Mouse (Mus musculus) embryonic facial prominence, embryonic 15.5 days (tissue): ENCODE data around the gene Teddm1a. TPM values are rescaled to one million over a fixed set of nuclear protein-coding genes. Genes with fewer than 3 reads are reported as not detected.
"Not testable (repeated sequence)": the region's sequence is repeated elsewhere in the genome, so short reads cannot be mapped to it uniquely, and the experiment has no call there.

Source experiments
- ATAC-seq: fragments of 200-750 bp; cut with Nextera tagmentation; 2 replicates; pipeline ENCODE4 v1.8.0; 2017; ENCODE audit warnings: low read depth, moderate TSS enrichment; ENCODE audit not compliant: insufficient number of reproducible peaks, low FRiP score, low TSS enrichment
- H3K27ac ChIP-seq: fragments of 300-500 bp; sonication (generic); replicated peaks from 2 replicates; pipeline ENCODE4 v1.5.1; 2015; ENCODE audit warnings: mild to moderate bottlenecking, inconsistent platforms
- H3K27me3 ChIP-seq: fragments of 300-500 bp; sonication (generic); 2 replicates; pipeline ENCODE4 v1.6.1; 2015; ENCODE audit warnings: inconsistent platforms
- H3K36me3 ChIP-seq: fragments of 300-500 bp; sonication (generic); 2 replicates; pipeline ENCODE4 v1.6.1; 2015; ENCODE audit warnings: mild to moderate bottlenecking, inconsistent platforms
- H3K4me1 ChIP-seq: fragments of 300-500 bp; sonication (generic); 2 replicates; pipeline ENCODE4 v1.6.1; 2015; ENCODE audit warnings: inconsistent platforms
- H3K4me2 ChIP-seq: fragments of 300-500 bp; sonication (generic); replicated peaks from 2 replicates; pipeline ENCODE4 v1.6.1; 2015; ENCODE audit warnings: mild to moderate bottlenecking, inconsistent platforms
- H3K4me3 ChIP-seq: fragments of 300-500 bp; sonication (generic); replicated peaks from 2 replicates; pipeline ENCODE4 v1.5.1; 2015; ENCODE audit warnings: mild to moderate bottlenecking, inconsistent platforms
- H3K9ac ChIP-seq: fragments of 300-500 bp; sonication (generic); 2 replicates; pipeline ENCODE4 v1.6.1; 2015; ENCODE audit warnings: inconsistent platforms
- H3K9me3 ChIP-seq: fragments of 300-500 bp; sonication (generic); replicated peaks from 2 replicates; pipeline ENCODE4 v1.6.1; 2016; ENCODE audit warnings: inconsistent platforms
- WGBS: fragments of 180-500 bp; shearing (Covaris S2); methylation state at CpG from one replicate; pipeline ENCODE4 v1.1.7; 2015; 5-methylcytosine and 5-hydroxymethylcytosine counted together
- polyA plus RNA-seq: library from polyadenylated mRNA; unstranded; fragments of >200 nt; fragmentation: Nextera tagmentation; extraction: Ambion mirVana; gene quantifications from 2 replicates; pipeline ENCODE4 v1.2.1, GENCODE M21; 2015

The Teddm1a gene
- not detected in 2 replicates for polyA plus RNA-seq

DNA sequence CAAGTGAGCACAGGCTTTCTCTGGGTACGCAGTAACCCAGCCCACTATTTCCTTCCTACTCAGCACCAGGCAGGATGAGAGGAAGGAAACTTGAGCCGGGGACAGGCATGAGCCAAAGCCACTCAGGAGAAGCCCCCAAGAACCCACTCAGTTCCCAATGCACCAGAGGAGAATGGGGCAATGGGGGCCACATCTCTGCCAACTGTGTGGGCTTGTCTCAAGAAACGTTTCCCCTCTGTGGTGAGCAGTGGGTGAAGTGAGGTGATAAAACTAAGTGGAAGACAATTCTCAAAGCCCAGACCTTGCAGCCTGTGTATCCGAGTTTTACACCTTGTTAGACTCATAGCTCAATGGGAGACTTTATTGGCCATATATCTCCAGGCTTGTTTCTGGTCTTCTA, at the start of gene Teddm1a:
Teddm1a (plus strand) TSS at position 301 of the 400 bp plus-strand sequence.
- no peak for ATAC-seq
- Histone ChIP-seq H3K27me3 (0 out of 2 replicates have a peak, but pooled peaks cover 3% of the 10 kb centered on the region), H3K9me3 (no peaks in the 10 kb centered on the region), H3K4me2 (no peak within 1 kb of the TSS), H3K36me3 (no peaks in the 10 kb centered on the region), H3K4me3 (no peak within 1 kb of the TSS), H3K9ac (no peak within 1 kb of the TSS), H3K27ac (no peak within 1 kb of the TSS), H3K4me1 (peaks cover 5% of the 10 kb centered on the region)
- WGBS: 51% methylated on average over 4 of the region's 4 CpGs

DNA sequence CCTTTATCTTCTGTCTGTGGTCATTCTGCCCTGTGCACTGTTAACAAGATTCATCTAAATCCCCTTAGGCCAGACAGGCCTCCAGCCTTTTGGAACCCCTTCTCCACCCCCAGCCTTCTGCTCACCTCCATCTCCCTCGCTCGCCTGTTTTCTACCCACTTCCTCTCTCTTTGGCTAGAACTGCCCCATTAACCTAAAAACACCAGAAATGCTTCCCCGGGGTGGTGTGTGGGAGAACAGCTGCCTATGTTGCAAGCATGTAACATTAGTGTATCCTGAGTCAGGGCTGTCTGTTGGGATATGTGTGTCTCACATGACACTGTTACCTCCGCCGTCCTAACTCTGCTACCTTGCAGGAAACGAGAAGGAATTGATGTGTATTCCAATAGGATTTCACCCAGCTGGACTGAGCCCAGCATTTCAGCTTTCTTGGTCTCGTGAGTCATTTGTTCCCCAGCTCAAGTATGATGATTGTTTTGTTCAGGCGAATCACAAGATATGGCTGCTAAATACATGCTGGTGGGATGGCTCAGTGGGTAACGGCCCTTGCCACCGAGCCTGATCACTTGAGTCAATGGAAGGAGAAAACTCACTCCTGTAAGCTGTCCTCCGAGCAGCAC, 49.3 kb upstream of the Teddm1a start:
- Histone ChIP-seq H3K4me2 (no peak overlapping the region), H3K27ac (no peak overlapping the region), H3K9me3 (no peaks in the 10 kb centered on the region), H3K4me1 (no peaks in the 10 kb centered on the region), H3K27me3 (no peaks in the 10 kb centered on the region), H3K9ac (no peak overlapping the region), H3K4me3 (no peak overlapping the region), H3K36me3 (no peaks in the 10 kb centered on the region)
- no peak for ATAC-seq
- 77% methylated on average over 11 of the region's 11 CpGs for WGBS

DNA sequence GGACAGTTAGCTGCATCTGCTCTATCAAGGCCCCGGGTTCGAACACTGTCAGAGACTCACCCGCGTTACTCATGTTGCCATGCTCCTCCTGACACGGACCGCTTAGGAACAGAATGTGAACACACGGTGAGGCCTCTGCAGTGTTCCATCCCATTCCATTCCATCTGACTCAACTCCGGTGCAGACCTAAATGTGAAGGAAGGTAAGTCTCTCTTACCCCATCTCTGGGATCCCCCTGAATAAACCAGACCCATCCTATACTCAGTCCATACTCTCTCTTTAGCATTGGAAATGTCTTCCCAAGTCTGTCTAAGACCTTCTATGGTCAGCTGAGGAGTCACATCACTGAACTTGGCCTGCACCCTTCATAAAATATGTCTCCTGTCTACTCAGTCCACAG, 47.5 kb upstream of the Teddm1a start, which contains the start of gene Rgsl1:
Rgsl1 (minus strand) TSS at position 101 of the 400 bp plus-strand sequence.
- H3K27ac ChIP-seq: no peak within 1 kb of the TSS
- no peaks in the 10 kb centered on the region for H3K27me3 ChIP-seq
- H3K4me2 ChIP-seq: no peak within 1 kb of the TSS
- H3K9ac ChIP-seq: no peak within 1 kb of the TSS
- H3K36me3 ChIP-seq: no peaks in the 10 kb centered on the region
- no peak for ATAC-seq
- no peak within 1 kb of the TSS for H3K4me3 ChIP-seq
- no peaks in the 10 kb centered on the region for H3K4me1 ChIP-seq
- H3K9me3 ChIP-seq: no peaks in the 10 kb centered on the region
- 95% methylated on average over 8 of the region's 8 CpGs for WGBS

DNA sequence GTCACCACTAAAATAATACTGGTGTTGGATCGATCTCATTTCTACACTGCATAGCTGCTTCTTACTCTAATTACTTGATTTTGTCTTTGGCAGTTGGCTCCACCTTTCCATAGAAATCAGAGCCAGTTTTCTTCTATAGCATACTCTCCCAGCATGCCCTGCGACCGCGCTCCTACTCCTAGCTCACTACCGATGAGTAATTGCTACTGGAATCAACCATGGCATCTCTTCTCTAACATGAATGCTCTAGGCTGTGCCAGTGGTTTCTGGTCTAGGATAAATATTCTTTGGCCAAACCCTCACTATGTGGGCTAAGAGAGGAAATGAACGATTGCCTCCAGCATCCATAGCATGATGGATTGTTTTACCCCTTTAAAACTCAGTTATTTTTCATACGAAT, 45.1 kb upstream of the Teddm1a start:
- 81% methylated on average over 7 of the region's 7 CpGs for WGBS
- no peaks in the 10 kb centered on the region for H3K36me3 ChIP-seq
- H3K9me3 ChIP-seq: no peaks in the 10 kb centered on the region
- no peak overlapping the region for H3K4me2 ChIP-seq
- no peak overlapping the region for H3K9ac ChIP-seq
- no peak for ATAC-seq
- no peaks in the 10 kb centered on the region for H3K27me3 ChIP-seq
- no peak overlapping the region for H3K27ac ChIP-seq
- H3K4me3 ChIP-seq: no peak overlapping the region
- H3K4me1 ChIP-seq: no peaks in the 10 kb centered on the region

DNA sequence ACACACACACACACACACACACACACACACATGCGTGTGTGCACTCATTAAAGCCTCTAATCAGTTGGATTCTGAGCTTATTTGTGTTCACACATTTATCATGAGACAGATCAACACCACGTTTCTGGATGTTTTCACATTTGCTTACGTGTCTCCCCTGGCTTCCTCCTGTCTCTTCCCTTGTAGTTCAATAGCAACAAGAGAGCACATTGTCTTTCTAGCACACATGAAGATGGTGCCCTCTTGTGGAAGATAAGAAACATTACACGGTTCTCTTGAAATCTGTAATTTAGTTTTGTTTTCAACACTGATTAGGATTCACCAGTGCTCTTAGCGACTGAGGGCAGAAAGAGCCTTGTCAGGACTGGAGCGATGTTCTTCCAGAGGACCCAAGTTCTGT, 44.7 kb upstream of the Teddm1a start:
- Histone ChIP-seq H3K36me3 (no peaks in the 10 kb centered on the region), H3K4me3 (no peak overlapping the region), H3K27me3 (no peaks in the 10 kb centered on the region), H3K9me3 (no peaks in the 10 kb centered on the region), H3K4me1 (no peaks in the 10 kb centered on the region), H3K9ac (no peak overlapping the region), H3K27ac (no peak overlapping the region), H3K4me2 (no peak overlapping the region)
- 26% methylated on average over 6 of the region's 6 CpGs for WGBS
- ATAC-seq: no peak; the same call in 1 of the 2 replicates

DNA sequence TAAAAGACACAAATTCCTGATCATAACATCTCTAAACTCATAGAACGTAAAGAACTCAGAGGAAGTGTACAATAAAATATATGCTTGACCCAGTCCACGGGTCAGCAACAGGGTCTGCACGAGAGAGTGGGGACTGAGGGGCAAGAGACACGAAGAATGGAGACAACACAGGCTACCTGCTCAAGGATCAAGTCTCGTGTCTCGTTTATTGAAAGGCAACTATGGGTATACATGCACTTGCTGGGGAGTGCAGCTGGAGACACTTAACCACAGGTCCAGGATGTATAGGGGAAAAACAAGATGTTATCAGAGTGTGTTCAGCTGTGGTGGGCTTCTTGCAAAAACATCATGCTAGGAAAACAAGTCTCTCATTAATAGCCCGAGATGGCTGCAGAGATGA, 38.8 kb upstream of the Teddm1a start:
- WGBS: 73% methylated on average over 7 of the region's 7 CpGs
- ATAC-seq: not testable (repeated sequence)

DNA sequence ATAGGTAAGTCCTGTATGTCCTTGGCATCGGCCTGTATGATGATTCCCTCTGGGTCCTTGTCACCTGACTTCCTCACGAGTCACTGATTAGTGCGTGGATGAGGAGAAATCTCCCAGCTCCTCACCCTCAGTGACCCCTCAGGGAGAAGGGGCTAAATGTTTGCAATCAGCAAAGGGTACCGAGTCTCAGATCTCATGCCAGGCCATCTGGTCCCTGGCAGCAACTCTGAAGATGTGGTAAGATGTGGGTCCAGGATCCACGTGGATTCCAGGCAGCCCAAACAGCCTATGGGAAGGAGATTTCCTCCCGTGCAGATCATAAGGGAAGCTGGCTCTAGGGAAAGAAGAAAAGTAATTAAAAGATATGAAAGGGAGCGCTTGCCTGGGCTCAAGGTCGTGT, 35.6 kb upstream of the Teddm1a start:
- no peak for ATAC-seq
- Histone ChIP-seq H3K9ac (no peak overlapping the region), H3K36me3 (no peaks in the 10 kb centered on the region), H3K4me1 (no peaks in the 10 kb centered on the region), H3K27me3 (no peaks in the 10 kb centered on the region), H3K27ac (no peak overlapping the region), H3K9me3 (no peaks in the 10 kb centered on the region), H3K4me3 (no peak overlapping the region), H3K4me2 (no peak overlapping the region)
- 58% methylated on average over 8 of the region's 8 CpGs for WGBS

More for the DNA sequence above, 38.8 kb upstream of the Teddm1a start:
- not testable (repeated sequence) for H3K27me3 ChIP-seq, H3K9me3 ChIP-seq, H3K9ac ChIP-seq, H3K4me2 ChIP-seq, H3K4me1 ChIP-seq, H3K27ac ChIP-seq, H3K36me3 ChIP-seq, H3K4me3 ChIP-seq

DNA sequence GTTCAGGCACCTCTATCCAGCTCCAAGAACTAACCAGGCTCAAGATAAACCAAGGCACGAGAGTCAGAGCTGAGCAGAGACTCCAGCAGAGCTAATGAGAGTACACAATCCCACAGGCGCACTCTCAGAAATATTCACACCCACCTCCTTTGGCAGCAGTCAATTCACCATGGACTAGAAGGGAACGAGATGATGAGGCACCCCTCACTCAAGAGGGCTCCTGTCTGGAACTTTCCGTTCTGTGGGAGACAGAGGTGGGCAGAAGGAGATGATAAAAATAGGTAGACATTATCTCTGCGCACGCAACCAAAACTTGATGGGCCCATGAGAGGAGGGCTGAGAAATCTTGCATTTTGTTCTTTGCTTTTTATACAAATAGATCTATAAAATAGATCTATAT, 17.5 kb upstream of the Teddm1a start, which contains the start of gene Teddm1b:
Teddm1b (plus strand) TSS at position 301 of the 400 bp plus-strand sequence.
- H3K4me3 ChIP-seq: no peak within 1 kb of the TSS
- H3K27me3 ChIP-seq: no peaks in the 10 kb centered on the region
- H3K27ac ChIP-seq: no peak within 1 kb of the TSS
- no peaks in the 10 kb centered on the region for H3K4me1 ChIP-seq
- no peak within 1 kb of the TSS for H3K4me2 ChIP-seq
- no peak within 1 kb of the TSS for H3K9ac ChIP-seq
- ATAC-seq: no peak
- H3K9me3 ChIP-seq: no peaks in the 10 kb centered on the region
- WGBS: 85% methylated on average over 6 of the region's 6 CpGs
- H3K36me3 ChIP-seq: no peaks in the 10 kb centered on the region

DNA sequence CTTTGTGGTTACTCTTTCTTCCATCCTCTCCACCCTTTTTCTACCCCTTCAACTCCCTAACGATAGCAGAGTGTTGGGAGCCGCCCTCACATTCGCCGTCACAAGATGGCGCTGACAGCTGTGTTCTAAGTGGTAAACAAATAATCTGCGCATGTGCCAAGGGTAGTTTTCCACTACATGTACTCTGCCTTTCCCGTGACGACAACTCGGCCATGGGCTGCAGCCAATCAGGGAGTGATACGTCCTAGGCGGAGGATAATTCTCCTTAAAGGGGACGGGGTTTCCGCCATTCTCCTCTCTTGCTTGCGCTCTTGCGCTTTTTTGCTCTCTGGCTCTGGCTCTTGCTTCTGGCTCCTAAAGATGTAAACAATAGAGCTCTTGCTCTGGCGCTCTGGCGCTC, 11.2 kb upstream of the Teddm1a start:
- not testable (repeated sequence) for H3K4me1 ChIP-seq
- WGBS: 93% methylated on average over 17 of the region's 17 CpGs

DNA sequence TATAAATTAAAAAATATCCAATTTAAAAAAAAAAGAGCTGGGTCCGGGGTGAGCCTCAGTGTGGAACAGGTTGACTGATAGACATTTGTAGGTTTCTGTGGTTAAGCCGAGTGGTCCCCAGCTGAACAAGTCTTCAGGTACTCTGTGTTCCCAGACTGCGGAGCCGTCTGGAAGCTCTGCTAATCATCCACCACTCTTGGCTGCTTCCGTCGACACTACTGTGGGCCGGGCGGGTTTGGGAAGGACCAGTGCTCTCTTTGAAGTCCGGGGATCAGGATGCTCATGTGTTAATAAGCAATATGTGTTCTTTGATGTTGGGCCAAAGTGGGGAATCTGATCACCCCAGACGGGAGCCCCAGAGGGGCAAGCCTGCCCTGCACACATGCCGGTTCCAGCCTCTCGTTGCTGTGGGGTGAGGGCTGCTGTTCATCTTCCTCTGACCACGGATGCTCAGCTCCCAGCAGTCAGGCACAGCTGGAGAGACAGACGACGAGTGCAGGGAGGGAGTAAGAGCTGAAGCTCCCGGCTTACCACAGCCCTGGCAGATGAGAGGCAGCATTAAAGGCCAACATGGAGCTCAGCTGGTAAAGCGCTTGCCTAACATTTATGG, 5.4 kb upstream of the Teddm1a start:
- H3K4me1 ChIP-seq: peaks cover 7% of the 10 kb centered on the region
- H3K9me3 ChIP-seq: no peaks in the 10 kb centered on the region
- WGBS: 21% methylated on average over 17 of the region's 17 CpGs
- no peak overlapping the region for H3K4me3 ChIP-seq
- H3K27me3 ChIP-seq: 0 out of 2 replicates have a peak, but pooled peaks cover 1% of the 10 kb centered on the region
- ATAC-seq: no peak
- H3K36me3 ChIP-seq: no peaks in the 10 kb centered on the region
- no peak overlapping the region for H3K4me2 ChIP-seq
- no peak overlapping the region for H3K27ac ChIP-seq
- H3K9ac ChIP-seq: no peak overlapping the region

More for the DNA sequence above, 11.2 kb upstream of the Teddm1a start:
- H3K9me3 ChIP-seq, H3K4me3 ChIP-seq, H3K4me2 ChIP-seq, H3K27ac ChIP-seq, H3K9ac ChIP-seq, ATAC-seq, H3K27me3 ChIP-seq, H3K36me3 ChIP-seq: not testable (repeated sequence)

DNA sequence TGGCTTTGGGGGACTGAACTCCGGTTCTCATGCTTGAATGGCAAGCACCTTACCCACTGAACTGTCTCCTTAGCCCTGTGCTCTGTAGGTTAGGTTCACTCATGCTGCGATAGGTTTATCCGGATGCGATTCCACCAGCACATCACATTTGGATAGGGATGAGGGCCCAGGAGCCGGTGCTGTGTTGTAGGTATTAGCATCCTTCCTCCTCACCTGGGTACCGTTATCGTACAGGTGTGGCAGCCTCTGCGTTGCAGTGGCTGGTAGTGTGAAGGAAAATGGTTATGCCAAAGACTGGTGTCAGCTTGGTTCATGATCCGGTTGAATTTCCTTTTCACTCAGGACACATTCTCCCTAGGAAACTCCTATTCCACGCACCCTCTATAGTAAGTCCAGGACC, 1.4 kb upstream of the Teddm1a start:
- Histone ChIP-seq H3K27ac (no peak overlapping the region), H3K4me1 (peaks cover 8% of the 10 kb centered on the region), H3K36me3 (no peaks in the 10 kb centered on the region), H3K4me2 (no peak overlapping the region), H3K27me3 (0 out of 2 replicates have a peak, but pooled peaks cover 3% of the 10 kb centered on the region), H3K9ac (no peak overlapping the region), H3K4me3 (no peak overlapping the region), H3K9me3 (no peaks in the 10 kb centered on the region)
- 91% methylated on average over 10 of the region's 10 CpGs for WGBS
- no peak for ATAC-seq

DNA sequence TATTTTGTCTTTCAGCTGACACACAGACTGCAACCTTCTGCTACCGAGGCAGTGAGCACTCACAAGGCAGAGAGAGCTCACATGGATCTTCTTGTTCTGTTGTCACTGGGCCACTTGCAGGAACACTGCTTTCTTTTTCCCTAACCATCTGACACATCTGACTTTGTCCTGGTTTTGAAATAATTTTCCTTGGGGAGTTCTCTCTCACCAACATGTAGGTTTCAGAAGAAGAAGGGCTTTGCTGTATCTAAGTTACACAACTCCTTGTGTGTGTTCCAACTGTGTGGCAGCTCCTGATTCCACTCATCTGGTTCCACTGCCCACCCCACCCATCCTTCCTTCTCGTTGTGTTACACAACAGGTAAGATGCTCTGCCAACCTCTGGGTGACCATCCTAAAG, 2.2 kb downstream of the Teddm1a start:
- no peak overlapping the region for H3K4me2 ChIP-seq
- peaks cover 4% of the 10 kb centered on the region for H3K4me1 ChIP-seq
- 0 out of 2 replicates have a peak, but pooled peaks cover 3% of the 10 kb centered on the region for H3K27me3 ChIP-seq
- H3K27ac ChIP-seq: no peak overlapping the region
- no peaks in the 10 kb centered on the region for H3K36me3 ChIP-seq
- no peak for ATAC-seq
- 56% methylated on average over 2 of the region's 2 CpGs for WGBS
- no peak overlapping the region for H3K9ac ChIP-seq
- H3K4me3 ChIP-seq: no peak overlapping the region
- no peaks in the 10 kb centered on the region for H3K9me3 ChIP-seq
